Mouse (Mus musculus) neural tube, embryonic 15.5 days (tissue): Measurements from ENCODE around the gene Stard5. TPM values are rescaled to one million over a fixed set of nuclear protein-coding genes. Genes with fewer than 3 reads are reported as not detected.

Experiments
- ATAC-seq: fragments of 200-750 bp; cut with Nextera tagmentation; 2 replicates; pipeline ENCODE4 v1.8.0; 2017; ENCODE audit warnings: mild to moderate bottlenecking, moderate TSS enrichment, moderate library complexity; ENCODE audit not compliant: low FRiP score
- H3K27ac ChIP-seq: fragments of 300-500 bp; sonication (generic); replicated peaks from 2 replicates; pipeline ENCODE4 v1.5.1; 2015; ENCODE audit warnings: mild to moderate bottlenecking, inconsistent platforms
- H3K27me3 ChIP-seq: fragments of 300-500 bp; sonication (generic); replicated peaks from 2 replicates; pipeline ENCODE4 v1.6.1; 2015; ENCODE audit warnings: inconsistent platforms
- H3K36me3 ChIP-seq: fragments of 300-500 bp; sonication (generic); 2 replicates; pipeline ENCODE4 v1.6.1; 2015; ENCODE audit warnings: inconsistent platforms
- H3K4me1 ChIP-seq: fragments of 300-500 bp; sonication (generic); 2 replicates; pipeline ENCODE4 v1.6.1; 2015; ENCODE audit warnings: inconsistent platforms
- H3K4me2 ChIP-seq: fragments of 300-500 bp; sonication (generic); 2 replicates; pipeline ENCODE4 v1.6.1; 2015; ENCODE audit warnings: inconsistent platforms, mild to moderate bottlenecking, moderate library complexity
- H3K4me3 ChIP-seq: fragments of 300-500 bp; sonication (generic); replicated peaks from 2 replicates; pipeline ENCODE4 v1.5.1; 2015; ENCODE audit warnings: mild to moderate bottlenecking, inconsistent platforms
- H3K9ac ChIP-seq: fragments of 300-500 bp; sonication (generic); replicated peaks from 2 replicates; pipeline ENCODE4 v1.6.1; 2015; ENCODE audit warnings: mild to moderate bottlenecking, inconsistent platforms
- H3K9me3 ChIP-seq: fragments of 300-500 bp; sonication (generic); replicated peaks from 2 replicates; pipeline ENCODE4 v1.6.1; 2016; ENCODE audit warnings: inconsistent platforms
- WGBS: fragments of 180-500 bp; shearing (Covaris S2); methylation state at CpG from one replicate; pipeline ENCODE4 v1.1.7; 2015; ENCODE audit warnings: mixed read lengths; 5-methylcytosine and 5-hydroxymethylcytosine counted together
- polyA plus RNA-seq: library from polyadenylated mRNA; unstranded; fragments of >200 nt; fragmentation: Nextera tagmentation; extraction: Ambion mirVana; gene quantifications from 2 replicates; pipeline ENCODE4 v1.2.1, GENCODE M21; 2015

The Stard5 gene
- polyA plus RNA-seq, 1 experiment from 2014 or later, result 5.8 TPM

DNA sequence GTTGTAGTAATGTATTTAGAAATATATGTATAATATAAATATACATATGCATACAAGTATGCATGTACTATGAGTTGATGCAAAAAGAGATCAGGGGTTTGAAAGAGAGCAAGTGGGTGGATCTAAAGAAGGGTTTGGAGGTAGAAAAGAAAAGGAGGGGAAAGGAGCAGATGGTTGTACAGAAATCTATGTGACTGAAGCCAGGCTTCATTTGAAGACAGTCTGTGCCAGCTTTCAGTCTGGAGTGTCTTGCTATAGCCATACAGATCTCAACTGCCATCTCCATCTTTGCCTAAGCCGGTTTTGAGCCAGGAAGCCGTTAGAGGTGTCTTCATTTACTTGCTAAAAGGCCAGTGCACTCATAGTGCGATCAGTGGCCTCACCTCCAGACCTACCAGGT, 16.5 kb upstream of the Stard5 start:
- no peak for ATAC-seq
- Histone ChIP-seq H3K27ac (no peak overlapping the region), H3K36me3 (no peaks in the 10 kb centered on the region), H3K27me3 (no peaks in the 10 kb centered on the region), H3K9ac (no peak overlapping the region), H3K4me1 (no peaks in the 10 kb centered on the region), H3K4me3 (no peak overlapping the region), H3K4me2 (no peak overlapping the region), H3K9me3 (no peaks in the 10 kb centered on the region)
- WGBS, result 99% methylated on average over 3 of the region's 3 CpGs

DNA sequence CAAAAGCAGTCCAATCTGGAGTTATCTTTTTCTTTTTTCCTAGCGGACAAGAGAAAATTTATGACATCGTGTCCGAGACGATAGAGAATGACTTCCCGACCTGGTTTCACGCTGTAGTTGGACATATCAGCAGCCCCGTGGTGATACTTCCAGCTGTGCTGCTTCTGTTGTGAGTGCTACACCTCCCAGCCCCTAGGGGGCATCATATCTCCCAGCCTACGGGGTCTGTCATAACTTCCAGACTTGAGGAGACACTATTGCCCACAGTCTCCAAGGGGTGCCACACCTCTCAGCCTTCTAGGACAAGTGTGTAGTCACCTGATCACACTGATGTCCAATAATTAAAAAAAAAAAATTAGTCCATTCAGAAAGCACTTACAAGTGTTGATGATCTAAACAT, 15.9 kb upstream of the Stard5 start:
- 90% methylated on average over 8 of the region's 8 CpGs for WGBS
- Histone ChIP-seq H3K4me2 (no peak overlapping the region), H3K27me3 (no peaks in the 10 kb centered on the region), H3K9ac (no peak overlapping the region), H3K36me3 (no peaks in the 10 kb centered on the region), H3K4me3 (no peak overlapping the region), H3K27ac (no peak overlapping the region), H3K4me1 (no peaks in the 10 kb centered on the region), H3K9me3 (no peaks in the 10 kb centered on the region)
- no peak for ATAC-seq

DNA sequence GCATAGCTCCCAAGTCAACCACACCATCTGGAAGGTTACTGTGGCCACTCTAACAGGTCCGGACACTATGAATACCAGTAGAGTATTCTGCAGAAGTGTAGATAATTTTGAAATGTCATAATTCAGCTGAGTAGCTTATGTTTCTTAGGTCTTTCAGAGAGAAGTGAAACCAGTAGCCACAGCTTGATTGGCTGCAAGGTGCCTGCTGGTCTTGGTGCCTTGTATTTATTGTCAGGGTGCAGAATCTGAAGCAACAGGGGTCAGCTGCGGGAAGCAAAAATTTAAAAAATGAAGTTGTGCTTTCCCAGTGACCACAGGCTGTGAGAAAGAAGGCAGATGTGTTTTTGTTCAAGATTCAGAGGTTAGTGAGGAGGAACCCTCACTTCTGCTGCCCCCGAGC, 15.5 kb upstream of the Stard5 start:
- Histone ChIP-seq H3K9me3 (no peaks in the 10 kb centered on the region), H3K9ac (no peak overlapping the region), H3K27ac (no peak overlapping the region), H3K4me2 (no peak overlapping the region), H3K4me1 (no peaks in the 10 kb centered on the region), H3K4me3 (no peak overlapping the region), H3K36me3 (no peaks in the 10 kb centered on the region), H3K27me3 (no peaks in the 10 kb centered on the region)
- 85% methylated on average over 3 of the region's 3 CpGs for WGBS
- ATAC-seq, result no peak

DNA sequence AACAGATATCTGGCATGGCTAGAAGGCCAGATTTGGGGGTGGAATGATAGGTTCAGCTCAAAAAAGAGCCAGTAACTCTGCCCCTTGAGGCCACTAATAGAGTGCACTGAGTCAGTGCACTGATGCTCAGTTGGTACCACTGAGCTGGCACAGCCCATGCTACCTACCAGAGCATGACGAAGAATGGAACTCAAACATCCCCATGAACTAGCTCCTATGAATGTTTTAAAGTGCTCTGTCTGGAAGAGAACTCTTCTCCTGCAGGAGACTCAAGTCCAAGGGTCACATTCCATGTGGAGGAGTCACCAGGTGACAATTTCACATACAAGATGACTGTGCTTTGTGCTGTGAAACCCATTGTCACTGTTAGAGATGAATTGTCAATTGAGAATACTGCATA, 13.1 kb upstream of the Stard5 start:
- no peak overlapping the region for H3K9ac ChIP-seq
- no peak overlapping the region for H3K4me2 ChIP-seq
- H3K27ac ChIP-seq, result no peak overlapping the region
- no peaks in the 10 kb centered on the region for H3K36me3 ChIP-seq
- 97% methylated on average over 1 of the region's 1 CpGs for WGBS
- H3K27me3 ChIP-seq, result no peaks in the 10 kb centered on the region
- H3K4me1 ChIP-seq, result no peaks in the 10 kb centered on the region
- H3K4me3 ChIP-seq, result no peak overlapping the region
- ATAC-seq, result no peak
- H3K9me3 ChIP-seq, result no peaks in the 10 kb centered on the region

DNA sequence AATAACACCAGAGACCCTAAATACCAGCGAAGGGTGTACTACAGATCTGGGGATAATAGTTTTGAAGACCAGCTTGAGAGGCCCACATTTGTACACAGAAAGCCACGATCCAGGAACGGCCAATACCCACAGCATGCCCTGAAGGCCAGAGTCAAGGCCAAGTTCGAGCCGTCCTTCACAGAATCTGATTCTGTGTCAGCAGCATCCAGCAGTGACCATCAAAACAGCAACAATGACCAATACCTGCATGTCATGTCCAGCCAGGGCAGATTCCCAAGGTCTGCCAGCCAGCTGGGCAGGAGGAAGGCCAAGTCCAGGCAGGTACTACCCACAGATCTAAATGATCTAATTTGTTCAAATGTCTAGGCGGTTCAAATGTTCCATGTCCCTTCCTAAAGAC, 9.2 kb upstream of the Stard5 start:
- no peak overlapping the region for H3K9ac ChIP-seq
- H3K4me1 ChIP-seq, result no peaks in the 10 kb centered on the region
- ATAC-seq, result no peak
- no peaks in the 10 kb centered on the region for H3K27me3 ChIP-seq
- H3K4me2 ChIP-seq, result no peak overlapping the region
- no peak overlapping the region for H3K4me3 ChIP-seq
- 95% methylated on average over 6 of the region's 6 CpGs for WGBS
- no peak overlapping the region for H3K27ac ChIP-seq
- no peaks in the 10 kb centered on the region for H3K9me3 ChIP-seq
- no peaks in the 10 kb centered on the region for H3K36me3 ChIP-seq

DNA sequence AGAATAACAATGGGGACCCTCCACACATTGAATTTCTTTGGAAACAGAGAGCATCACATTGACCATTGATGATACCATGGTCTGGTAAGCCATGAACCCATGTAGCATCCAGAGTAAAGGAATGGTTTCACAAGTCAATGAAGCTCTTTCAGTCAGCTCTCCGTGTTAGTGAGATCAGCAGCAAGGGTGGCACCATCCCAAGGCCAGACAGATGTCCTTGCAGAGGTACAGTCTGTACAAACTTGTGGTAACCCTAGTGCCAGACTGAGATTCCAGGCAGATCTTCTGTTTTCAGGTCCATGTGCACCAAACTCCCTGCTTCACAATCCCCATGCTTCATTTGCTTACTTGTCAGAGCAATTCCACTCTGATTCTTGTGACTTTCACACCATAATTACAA, 7.7 kb upstream of the Stard5 start:
- H3K4me2 ChIP-seq, result no peak overlapping the region
- H3K27ac ChIP-seq, result no peak overlapping the region
- no peaks in the 10 kb centered on the region for H3K4me1 ChIP-seq
- H3K9ac ChIP-seq, result no peak overlapping the region
- 88% methylated on average over 1 of the region's 1 CpGs for WGBS
- no peaks in the 10 kb centered on the region for H3K27me3 ChIP-seq
- H3K9me3 ChIP-seq, result no peaks in the 10 kb centered on the region
- no peaks in the 10 kb centered on the region for H3K36me3 ChIP-seq
- ATAC-seq, result no peak
- no peak overlapping the region for H3K4me3 ChIP-seq

DNA sequence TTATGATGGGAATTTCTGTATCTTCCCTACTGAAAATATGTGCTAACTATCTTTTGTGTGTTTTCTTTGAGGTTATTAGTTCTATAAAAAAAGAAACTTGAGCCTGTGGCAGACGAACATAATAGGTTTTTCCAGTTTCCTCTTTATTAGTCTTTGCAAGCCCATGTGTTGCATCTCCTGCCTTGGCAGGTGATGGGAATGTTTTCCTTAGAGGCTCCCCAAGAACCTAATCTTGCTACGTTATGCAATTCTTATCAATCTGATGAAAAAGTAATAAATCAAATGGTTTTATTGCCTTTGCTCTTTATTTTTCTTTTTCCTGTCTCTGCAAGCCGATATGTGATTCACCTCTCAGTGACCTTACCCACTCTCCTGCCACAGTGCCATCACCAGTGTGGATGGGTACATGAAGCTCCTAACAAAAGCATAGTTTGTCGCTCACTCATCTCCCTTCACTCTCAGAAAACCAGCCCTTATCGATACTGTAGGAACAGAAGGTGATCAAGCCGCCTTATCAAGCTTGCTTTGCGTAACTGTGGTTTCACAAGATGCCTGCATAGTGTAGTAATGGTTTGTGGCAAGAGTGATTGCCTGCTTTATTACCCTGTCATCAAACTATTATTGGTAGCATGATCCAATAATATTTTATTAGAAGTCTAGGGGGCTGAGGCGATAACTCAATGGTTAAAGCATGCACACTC, 5.1 kb upstream of the Stard5 start:
- H3K9me3 ChIP-seq, result no peaks in the 10 kb centered on the region
- H3K36me3 ChIP-seq, result no peaks in the 10 kb centered on the region
- ATAC-seq, result no peak
- H3K27ac ChIP-seq, result no peak overlapping the region
- no peak overlapping the region for H3K9ac ChIP-seq
- H3K27me3 ChIP-seq, result no peaks in the 10 kb centered on the region
- no peak overlapping the region for H3K4me2 ChIP-seq
- no peak overlapping the region for H3K4me3 ChIP-seq
- WGBS, result 77% methylated on average over 8 of the region's 8 CpGs
- H3K4me1 ChIP-seq, result peaks cover 12% of the 10 kb centered on the region

DNA sequence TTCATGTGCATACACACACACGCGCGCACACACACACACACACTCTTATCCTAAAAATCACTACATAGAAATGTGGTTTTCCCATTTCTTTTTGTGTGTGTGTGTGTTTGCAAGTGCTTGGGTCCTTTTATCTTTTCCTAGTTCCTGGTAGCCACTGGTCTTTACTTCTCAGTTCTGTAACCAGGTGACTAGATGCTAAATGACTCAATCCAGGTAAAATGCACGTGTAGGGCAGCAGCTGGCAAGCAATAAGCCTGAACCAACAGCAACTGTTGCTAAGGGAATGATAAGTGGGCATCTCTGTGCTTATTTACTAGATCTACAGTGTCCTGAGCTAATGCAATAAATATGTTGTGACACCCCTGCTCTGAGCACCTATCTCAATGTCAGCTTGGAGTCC, 4.4 kb upstream of the Stard5 start:
- H3K4me1 ChIP-seq, result peaks cover 14% of the 10 kb centered on the region
- no peak overlapping the region for H3K4me2 ChIP-seq
- WGBS, result 89% methylated on average over 4 of the region's 4 CpGs
- H3K9ac ChIP-seq, result no peak overlapping the region
- H3K9me3 ChIP-seq, result no peaks in the 10 kb centered on the region
- ATAC-seq, result no peak
- H3K27ac ChIP-seq, result no peak overlapping the region
- H3K36me3 ChIP-seq, result no peaks in the 10 kb centered on the region
- no peaks in the 10 kb centered on the region for H3K27me3 ChIP-seq
- H3K4me3 ChIP-seq, result no peak overlapping the region

DNA sequence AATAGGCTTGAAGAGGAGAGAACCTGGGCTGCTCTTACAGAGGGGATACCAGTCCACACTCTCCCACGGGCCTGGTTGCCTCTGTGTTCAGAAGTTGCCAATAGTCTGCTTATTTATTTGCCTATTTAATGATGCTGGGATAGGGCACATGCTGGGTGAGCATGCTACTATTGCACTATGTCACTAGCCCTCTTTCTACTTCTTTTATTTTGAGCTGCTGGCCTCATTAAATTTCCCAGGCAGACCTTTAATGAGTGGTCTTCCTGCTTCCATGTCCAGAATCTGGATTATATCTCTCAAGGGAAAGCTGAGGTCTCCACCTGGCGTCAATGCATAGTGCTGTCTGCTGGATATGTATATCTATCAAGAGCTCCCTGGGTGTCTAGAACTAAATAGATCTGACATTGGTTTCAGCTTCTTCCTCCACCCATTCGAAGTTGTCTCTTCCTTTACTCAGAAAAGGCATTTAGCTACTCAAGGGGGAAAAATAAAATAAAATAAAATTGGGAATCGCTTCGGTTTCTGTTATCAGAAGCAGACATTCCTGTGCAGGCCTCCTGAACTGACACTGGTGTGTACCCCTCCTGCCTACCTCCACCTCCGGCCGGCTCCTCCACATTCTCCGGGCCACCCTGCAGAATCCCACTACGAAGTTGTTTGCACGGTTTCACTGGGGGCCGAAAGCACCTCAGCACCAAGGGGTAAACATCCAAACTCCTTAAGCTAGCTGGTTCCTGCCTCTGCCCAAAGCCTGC, 509 bp upstream of the Stard5 start:
- Histone ChIP-seq H3K4me3 (peak overlapping the region; percentile 65), H3K9me3 (no peaks in the 10 kb centered on the region), H3K4me2 (peak overlapping the region; percentile 84), H3K36me3 (no peaks in the 10 kb centered on the region), H3K27me3 (no peaks in the 10 kb centered on the region), H3K9ac (peak overlapping the region; percentile 57), H3K27ac (peak overlapping the region; percentile 79), H3K4me1 (peaks cover 20% of the 10 kb centered on the region)
- ATAC-seq, result peak; percentile 68
- 13% methylated on average over 11 of the region's 11 CpGs for WGBS

DNA sequence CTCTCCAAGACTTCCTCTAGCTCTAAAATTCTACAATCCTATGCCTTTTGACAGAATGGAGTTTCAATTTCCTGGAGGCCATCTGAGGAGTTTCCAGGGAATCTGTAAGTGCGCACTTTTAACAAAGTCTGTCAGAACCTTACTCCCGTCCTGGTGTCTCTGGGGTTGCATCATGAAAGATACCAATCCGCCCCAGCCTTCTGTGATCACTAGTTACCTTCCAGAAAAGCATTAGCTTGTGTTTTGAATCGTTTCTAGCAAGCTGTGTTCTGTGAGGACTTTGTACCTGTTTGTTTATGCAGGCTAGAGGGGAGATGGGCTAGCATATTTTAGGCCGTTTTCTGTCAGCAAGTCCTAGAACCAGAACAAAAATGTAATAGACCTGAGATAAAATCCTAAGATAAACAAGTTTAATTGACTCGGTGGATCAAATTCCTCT, 942 bp downstream of the Stard5 start:
- H3K27me3 ChIP-seq, result no peaks in the 10 kb centered on the region
- 64% methylated on average over 6 of the region's 6 CpGs for WGBS
- H3K27ac ChIP-seq, result no peak overlapping the region
- no peak for ATAC-seq
- H3K36me3 ChIP-seq, result no peaks in the 10 kb centered on the region
- no peaks in the 10 kb centered on the region for H3K9me3 ChIP-seq
- peaks cover 20% of the 10 kb centered on the region for H3K4me1 ChIP-seq
- peak overlapping the region; percentile 66; the same call in 1 of the 2 replicates for H3K9ac ChIP-seq
- H3K4me2 ChIP-seq, result peak overlapping the region; percentile 84
- H3K4me3 ChIP-seq, result peak overlapping the region; percentile 65

DNA sequence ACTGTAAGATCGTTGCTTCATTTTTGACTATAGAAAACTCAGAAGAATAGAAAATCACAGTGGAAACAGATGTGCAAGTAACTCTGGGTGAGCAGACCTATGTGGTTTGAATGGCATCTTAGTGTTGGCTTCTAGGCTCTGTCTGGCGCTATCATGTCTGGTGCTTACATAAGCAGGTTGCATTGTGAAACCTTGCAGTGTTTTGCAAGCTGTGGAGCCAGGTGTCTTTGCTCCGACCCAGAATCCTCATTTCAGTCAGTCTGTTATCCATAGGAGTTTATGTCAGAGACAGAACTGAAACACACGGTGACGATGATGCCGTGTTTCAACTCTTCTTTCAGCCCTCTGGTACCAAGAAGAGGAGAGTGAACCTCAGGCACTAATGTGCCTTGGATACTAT, 2.1 kb downstream of the Stard5 start:
- Histone ChIP-seq H3K9me3 (no peaks in the 10 kb centered on the region), H3K27ac (no peak overlapping the region), H3K4me3 (no peak overlapping the region), H3K9ac (no peak overlapping the region), H3K4me1 (peaks cover 20% of the 10 kb centered on the region), H3K27me3 (no peaks in the 10 kb centered on the region), H3K36me3 (no peaks in the 10 kb centered on the region), H3K4me2 (no peak overlapping the region)
- WGBS, result 92% methylated on average over 6 of the region's 6 CpGs
- no peak for ATAC-seq

DNA sequence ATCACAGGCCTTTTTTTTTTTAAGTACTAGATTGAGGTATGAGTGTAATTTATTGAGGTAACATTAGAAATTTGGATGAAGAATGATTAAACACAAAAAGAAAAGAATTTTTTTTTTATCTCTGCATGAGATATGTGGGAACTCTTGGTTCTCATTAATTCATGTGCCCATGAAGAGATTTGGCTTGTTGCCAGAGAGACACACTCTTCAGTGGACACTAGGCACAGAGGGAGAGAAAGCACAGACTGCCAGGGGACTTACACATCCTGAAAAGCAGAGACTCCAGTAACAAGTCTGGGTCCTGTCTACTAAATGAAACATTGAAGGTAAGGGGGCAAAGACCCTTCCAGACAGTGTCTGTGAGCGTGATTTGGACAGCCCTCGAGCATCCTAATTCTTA, 4.0 kb downstream of the Stard5 start:
- Histone ChIP-seq H3K36me3 (0 out of 2 replicates have a peak, but pooled peaks cover under 1% of the 10 kb centered on the region), H3K9me3 (no peaks in the 10 kb centered on the region), H3K9ac (no peak overlapping the region), H3K4me3 (no peak overlapping the region), H3K4me1 (peaks cover 15% of the 10 kb centered on the region), H3K27ac (no peak overlapping the region), H3K27me3 (no peaks in the 10 kb centered on the region), H3K4me2 (no peak overlapping the region)
- 77% methylated on average over 2 of the region's 2 CpGs for WGBS
- no peak for ATAC-seq
